Mouse (Mus musculus) myocyte (in vitro differentiated cells): ENCODE measurements around the gene Atg10. TPM values are rescaled to one million over a fixed set of nuclear protein-coding genes. Genes with fewer than 3 reads are reported as not detected.

Experiments used
- H3K27me3 ChIP-seq: one replicate; pipeline ENCODE4 v1.6.1; 2011; ENCODE audit not compliant: control insufficient read depth, insufficient read depth, insufficient read length
- H3K36me3 ChIP-seq: one replicate; pipeline ENCODE4 v1.6.1; 2011; ENCODE audit not compliant: control insufficient read depth, insufficient read depth
- H3K4me2 ChIP-seq: one replicate; pipeline ENCODE4 v1.6.1; 2011; ENCODE audit warnings: low read depth, control low read depth
- H3K4me3 ChIP-seq: one replicate; pipeline ENCODE4 v1.5.1; 2011; ENCODE audit warnings: mild to moderate bottlenecking, control low read depth, moderate library complexity
- H3K79me2 ChIP-seq: one replicate; pipeline ENCODE4 v1.6.1; 2011; ENCODE audit not compliant: control insufficient read depth, insufficient read depth
- H3ac ChIP-seq: one replicate; pipeline ENCODE4 v1.6.1; 2011; ENCODE audit not compliant: control insufficient read depth, insufficient read length
- CEBPB ChIP-seq: IDR thresholded peaks from 2 replicates; pipeline ENCODE4 v1.6.1; 2011; ENCODE audit warnings: mild to moderate bottlenecking, moderate library complexity; ENCODE audit not compliant: poor library complexity, insufficient read depth, severe bottlenecking
- E2F4 ChIP-seq: IDR thresholded peaks from one replicate; pipeline ENCODE4 v1.6.1; 2011; ENCODE audit warnings: mild to moderate bottlenecking, control low read depth, moderate library complexity; ENCODE audit not compliant: insufficient read depth
- MAX ChIP-seq: IDR thresholded peaks from one replicate; pipeline ENCODE4 v1.6.1; 2011; ENCODE audit warnings: low read depth, mild to moderate bottlenecking, control low read depth
- MYOD1 ChIP-seq, 3 experiments: IDR thresholded peaks; one replicate each; pipeline ENCODE4 v1.6.1; 2011; ENCODE audit warnings: control low read depth in 2 of 3, low read depth in 2 of 3, mild to moderate bottlenecking in 2 of 3, moderate library complexity in 1 of 3; ENCODE audit not compliant: insufficient read length in 2 of 3, control insufficient read depth in 1 of 3
- MYOG ChIP-seq, 3 experiments: IDR thresholded peaks; one replicate each; pipeline ENCODE4 v1.6.1; 2011; ENCODE audit warnings: control low read depth in 2 of 3, low read depth in 2 of 3, mild to moderate bottlenecking in 2 of 3; ENCODE audit not compliant: insufficient read length in 2 of 3, control insufficient read depth in 1 of 3, insufficient read depth in 1 of 3
- POLR2A ChIP-seq: IDR thresholded peaks from one replicate; pipeline ENCODE4 v1.6.1; 2011; ENCODE audit warnings: low read depth, mild to moderate bottlenecking, control low read depth, moderate library complexity; ENCODE audit not compliant: insufficient read length
- POLR2AphosphoS2 ChIP-seq: IDR thresholded peaks from one replicate; pipeline ENCODE4 v1.6.1; 2011; ENCODE audit warnings: low read depth, control low read depth; ENCODE audit not compliant: insufficient read length
- REST ChIP-seq: IDR thresholded peaks from one replicate; pipeline ENCODE4 v1.6.1; 2011; ENCODE audit warnings: mild to moderate bottlenecking, control low read depth, moderate library complexity; ENCODE audit not compliant: insufficient read depth, insufficient read length
- SRF ChIP-seq: IDR thresholded peaks from one replicate; pipeline ENCODE4 v1.6.1; 2011; ENCODE audit warnings: low read depth; ENCODE audit not compliant: control insufficient read depth, insufficient read length
- TCF12 ChIP-seq: IDR thresholded peaks from one replicate; pipeline ENCODE4 v1.6.1; 2011; ENCODE audit warnings: mild to moderate bottlenecking, control low read depth; ENCODE audit not compliant: poor library complexity, insufficient read depth, severe bottlenecking
- TCF3 ChIP-seq: IDR thresholded peaks from one replicate; pipeline ENCODE4 v1.6.1; 2011; ENCODE audit warnings: low read depth, control low read depth; ENCODE audit not compliant: insufficient read length
- USF1 ChIP-seq: IDR thresholded peaks from one replicate; pipeline ENCODE4 v1.6.1; 2011; ENCODE audit warnings: low read depth, mild to moderate bottlenecking, control low read depth, moderate library complexity
- polyA plus RNA-seq: library from polyadenylated mRNA; unstranded; fragments of >200 nt; fragmentation: generic; extraction: Trizol; gene quantifications from one replicate; pipeline ENCODE4 v1.2.1, GENCODE M21; 2012; ENCODE audit warnings: missing spikeins

Atg10 gene
- polyA plus RNA-seq, 1 experiment: 5.9 TPM

GRCm38 (mm10) chr13:91133334-91133890, 90.4 kb downstream of the Atg10 start:
- H3ac ChIP-seq: no peak overlapping the region
- TF ChIP-seq E2F4 (no peak), POLR2A (no peak), MYOD1 (IDR thresholded peaks at IDR 0.05; ENCODE audit: control insufficient read depth in 1 of 3, insufficient read length in 2 of 3, low read depth in 2 of 3) (no peak), POLR2AphosphoS2 (no peak), TCF3 (no peak)
- no peak overlapping the region for H3K4me3 ChIP-seq
- no peak overlapping the region for H3K4me2 ChIP-seq
- no peaks in the 10 kb centered on the region for H3K36me3 ChIP-seq
- no peaks in the 10 kb centered on the region for H3K79me2 ChIP-seq
- no peaks in the 10 kb centered on the region for H3K27me3 ChIP-seq

GRCm38 (mm10) chr13:91129071-91129470, 94.7 kb downstream of the Atg10 start:
- H3K79me2 ChIP-seq: no peaks in the 10 kb centered on the region
- no peak overlapping the region for H3ac ChIP-seq
- H3K36me3 ChIP-seq: no peaks in the 10 kb centered on the region
- no peaks in the 10 kb centered on the region for H3K27me3 ChIP-seq
- no peak for TF ChIP-seq USF1
- no peak for TF ChIP-seq E2F4
- TF ChIP-seq POLR2A: no peak
- H3K4me2 ChIP-seq: no peak overlapping the region
- H3K4me3 ChIP-seq: no peak overlapping the region

GRCm38 (mm10) chr13:91128581-91128980, 95.2 kb downstream of the Atg10 start:
- TF ChIP-seq POLR2A (no peak), MYOD1 (IDR thresholded peaks at IDR 0.05; ENCODE audit: control insufficient read depth in 1 of 3, insufficient read length in 2 of 3, low read depth in 2 of 3) (no peak), CEBPB (no peak), TCF3 (no peak), TCF12 (no peak), POLR2AphosphoS2 (no peak), REST (no peak), SRF (no peak), USF1 (no peak), E2F4 (no peak), MYOG (IDR thresholded peaks at IDR 0.05; ENCODE audit: control insufficient read depth in 1 of 3, insufficient read depth in 1 of 3, insufficient read length in 2 of 3, low read depth in 2 of 3) (no peak), MAX (no peak)
- no peak overlapping the region for H3K4me3 ChIP-seq
- H3K27me3 ChIP-seq: no peaks in the 10 kb centered on the region
- no peak overlapping the region for H3ac ChIP-seq
- H3K36me3 ChIP-seq: no peaks in the 10 kb centered on the region
- no peak overlapping the region for H3K4me2 ChIP-seq
- no peaks in the 10 kb centered on the region for H3K79me2 ChIP-seq

GRCm38 (mm10) chr13:91118156-91118555, 105.6 kb downstream of the Atg10 start:
- H3ac ChIP-seq: no peak overlapping the region
- no peaks in the 10 kb centered on the region for H3K79me2 ChIP-seq
- H3K36me3 ChIP-seq: no peaks in the 10 kb centered on the region
- H3K27me3 ChIP-seq: no peaks in the 10 kb centered on the region
- no peak overlapping the region for H3K4me3 ChIP-seq
- TF ChIP-seq E2F4 (no peak), POLR2AphosphoS2 (no peak), TCF3 (no peak), REST (no peak), MYOD1 (IDR thresholded peaks at IDR 0.05; ENCODE audit: control insufficient read depth in 1 of 3, insufficient read length in 2 of 3, low read depth in 2 of 3) (no peak), MYOG (IDR thresholded peaks at IDR 0.05; ENCODE audit: control insufficient read depth in 1 of 3, insufficient read depth in 1 of 3, insufficient read length in 2 of 3, low read depth in 2 of 3) (no peak), USF1 (no peak), TCF12 (no peak), POLR2A (no peak), CEBPB (no peak), SRF (no peak), MAX (no peak)
- no peak overlapping the region for H3K4me2 ChIP-seq

- H3K27me3 ChIP-seq: no peaks in the 10 kb centered on the region
- no peaks in the 10 kb centered on the region for H3K36me3 ChIP-seq
- H3K4me2 ChIP-seq: no peak overlapping the region
- H3K4me3 ChIP-seq: no peak overlapping the region
- TF ChIP-seq TCF12: no peak
- TF ChIP-seq TCF3: no peak
- TF ChIP-seq E2F4: no peak
- no peak for TF ChIP-seq MYOD1 (IDR thresholded peaks at IDR 0.05; ENCODE audit: control insufficient read depth in 1 of 3, insufficient read length in 2 of 3, low read depth in 2 of 3)
- no peak for TF ChIP-seq SRF
- TF ChIP-seq CEBPB: no peak
- TF ChIP-seq USF1: no peak
- no peak for TF ChIP-seq REST
- TF ChIP-seq MAX: no peak
- no peak for TF ChIP-seq POLR2AphosphoS2
- TF ChIP-seq POLR2A: no peak
- TF ChIP-seq MYOG (IDR thresholded peaks at IDR 0.05; ENCODE audit: control insufficient read depth in 1 of 3, insufficient read depth in 1 of 3, insufficient read length in 2 of 3, low read depth in 2 of 3): no peak
- no peaks in the 10 kb centered on the region for H3K79me2 ChIP-seq
- H3ac ChIP-seq: no peak overlapping the region
Observed at GRCm38 (mm10) chr13:91114880-91115279, 108.9 kb downstream of the Atg10 start.
